Mouse (Mus musculus) layer of hippocampus, postnatal 36 days (tissue): ENCODE data around the gene Slc27a1. TPM values are rescaled to one million over a fixed set of nuclear protein-coding genes. Genes with fewer than 3 reads are reported as not detected.
A peak's percentile ranks its signal among the peaks of the same experiment; 100 is the strongest.

Experiments
- DNase-seq, 2 experiments: peaks; one replicate each; pipeline ENCODE4 v3.0.0; 2022
- total RNA-seq, 2 experiments: library from RNA; stranded (reverse); gene quantifications; 2 replicates each; pipeline ENCODE4 v1.2.3; 2021

Gene Slc27a1
- total RNA-seq, 2 experiments from 2014 or later = 109 to 123 TPM

DNA sequence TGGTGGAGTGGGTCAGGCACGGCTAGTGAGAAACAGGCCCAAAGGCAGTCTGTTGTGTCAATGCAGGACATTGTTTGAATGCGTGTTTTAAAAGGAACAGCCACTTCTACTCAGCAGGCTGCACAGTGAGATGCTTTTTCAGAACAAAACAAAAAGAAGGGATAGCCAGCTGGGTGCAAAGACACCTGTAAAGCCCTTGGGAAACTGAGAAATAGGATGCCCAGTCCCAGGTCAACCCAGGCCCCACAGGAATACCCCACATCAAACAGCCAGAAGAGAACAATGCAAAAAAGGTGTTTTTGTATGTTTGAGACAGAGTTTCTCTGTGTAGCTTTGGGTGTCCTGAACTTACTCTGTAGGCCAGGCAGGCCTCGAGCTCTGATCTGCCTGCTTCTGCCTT lies 20.1 kb downstream of the Slc27a1 start:
- DNase-seq = no peak

DNA sequence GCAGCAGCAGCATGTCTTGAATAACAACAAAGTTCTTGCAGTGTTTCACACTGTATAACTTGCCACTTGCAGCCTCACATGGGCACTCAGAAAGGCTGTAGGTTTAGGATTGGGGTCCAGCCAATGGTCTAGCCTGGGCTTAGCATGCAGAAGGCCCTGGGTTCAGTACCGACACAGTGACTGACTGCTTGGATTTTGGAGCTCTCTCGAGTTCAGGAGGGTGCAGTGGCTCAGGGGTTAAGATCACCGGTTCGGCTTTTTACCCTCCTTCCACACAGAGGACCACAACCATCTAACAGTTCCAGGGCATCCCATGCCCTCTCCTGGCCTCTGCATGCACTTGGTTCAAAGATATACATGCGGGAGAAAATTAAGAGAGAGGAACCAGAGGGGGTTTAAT lies 22.3 kb downstream of the Slc27a1 start:
- no peak for DNase-seq

GRCm38 (mm10) chr8:71591471-71592373 lies 23.0 kb downstream of the Slc27a1 start, which contains the start of gene Pgls:
TSS of gene Pgls (plus strand) at chr8:71592176.
- DNase-seq = peak; percentile 96 to 98

DNA sequence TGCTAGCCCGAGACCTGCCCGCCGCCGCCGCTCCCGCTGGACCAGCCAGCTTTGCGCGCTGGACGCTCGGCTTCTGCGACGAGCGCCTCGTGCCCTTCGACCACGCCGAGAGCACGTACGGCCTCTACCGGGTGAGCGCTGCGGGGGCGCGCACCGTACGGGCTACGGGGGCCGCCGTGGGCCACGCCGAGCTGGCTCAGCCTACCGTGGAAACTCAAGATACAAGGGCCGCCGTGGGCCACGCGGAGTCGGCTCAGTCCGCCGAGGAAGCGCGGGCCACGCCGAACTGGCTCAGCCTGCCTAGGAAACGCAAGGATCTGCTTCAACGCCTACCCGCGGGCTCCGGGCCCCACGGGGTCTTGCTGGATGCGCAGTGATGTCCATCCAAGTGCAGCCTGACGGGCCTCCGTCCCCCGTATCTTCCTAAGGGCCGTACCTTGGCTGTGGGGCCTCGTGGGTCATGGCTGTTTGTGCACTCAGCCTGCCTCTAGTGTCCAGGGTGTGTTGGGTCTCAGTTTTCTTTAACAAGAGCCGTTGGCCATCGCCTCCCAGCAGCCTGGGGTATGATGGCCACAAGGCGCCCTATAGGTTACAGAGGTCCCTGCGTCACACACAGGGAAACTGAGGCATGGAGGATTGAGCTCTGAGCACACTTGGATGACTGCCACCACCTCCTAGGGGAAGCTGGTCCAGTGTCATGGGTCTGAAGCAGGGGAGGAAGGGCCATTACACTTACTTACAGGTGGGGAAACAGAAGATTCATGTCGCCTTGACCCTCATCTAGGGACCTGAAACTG lies 23.9 kb downstream of the Slc27a1 start:
- DNase-seq = peak; percentile 87 to 90

DNA sequence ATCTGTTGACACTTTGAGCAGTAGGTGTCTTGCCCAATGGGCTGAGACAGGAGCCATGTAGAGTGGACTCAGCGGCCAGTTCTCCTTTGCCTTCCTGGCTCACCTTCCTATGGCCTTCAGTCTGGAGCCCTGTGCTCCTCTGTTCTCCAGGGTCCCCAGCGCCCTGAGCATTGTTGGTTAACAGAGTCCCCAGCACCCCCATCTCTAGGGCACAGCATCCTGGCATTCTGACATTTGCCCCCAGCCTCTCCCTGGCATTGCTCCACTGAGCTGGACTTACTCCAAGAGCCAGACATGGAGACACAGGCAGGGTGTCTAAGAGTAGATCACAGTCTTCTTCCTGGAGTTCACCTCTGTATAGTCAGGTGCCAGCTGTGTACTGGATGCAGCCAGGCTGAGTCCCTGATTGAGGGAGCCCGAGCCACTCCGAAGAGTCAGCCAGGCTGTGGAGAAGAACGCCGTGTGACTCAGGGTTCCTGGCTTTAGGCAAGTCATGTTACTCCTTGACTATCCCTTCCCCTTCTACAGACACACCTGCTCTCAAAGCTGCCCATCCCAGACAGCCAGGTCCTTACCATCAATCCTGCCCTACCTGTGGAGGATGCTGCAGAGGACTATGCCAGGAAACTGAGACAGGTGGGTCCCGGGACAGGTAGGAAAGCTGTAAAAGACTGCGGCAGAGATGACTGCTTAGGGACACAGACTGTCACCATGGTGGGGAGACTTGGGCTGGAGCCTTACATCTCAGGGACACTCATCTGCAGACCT lies 25.1 kb downstream of the Slc27a1 start:
- DNase-seq = no peak

DNA sequence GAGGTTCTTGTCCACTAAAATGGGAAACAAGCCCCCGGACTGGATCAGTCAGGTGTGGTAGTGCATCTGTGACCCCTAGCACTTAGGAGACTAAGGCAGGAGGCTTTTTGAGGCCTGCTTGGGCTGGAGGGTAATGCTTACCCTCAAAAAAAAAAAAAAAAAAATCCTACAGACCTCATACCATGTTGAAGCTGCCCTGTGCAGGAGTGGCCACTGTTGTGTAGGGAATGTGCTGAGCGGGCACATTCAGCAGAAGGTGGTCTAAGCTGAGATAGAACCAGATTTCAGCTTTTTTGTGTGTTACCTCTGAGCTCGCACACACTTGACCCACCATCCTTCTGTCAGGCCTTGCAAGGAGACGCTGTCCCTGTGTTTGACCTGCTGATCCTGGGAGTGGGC lies 25.6 kb downstream of the Slc27a1 start:
- DNase-seq = no peak

DNA sequence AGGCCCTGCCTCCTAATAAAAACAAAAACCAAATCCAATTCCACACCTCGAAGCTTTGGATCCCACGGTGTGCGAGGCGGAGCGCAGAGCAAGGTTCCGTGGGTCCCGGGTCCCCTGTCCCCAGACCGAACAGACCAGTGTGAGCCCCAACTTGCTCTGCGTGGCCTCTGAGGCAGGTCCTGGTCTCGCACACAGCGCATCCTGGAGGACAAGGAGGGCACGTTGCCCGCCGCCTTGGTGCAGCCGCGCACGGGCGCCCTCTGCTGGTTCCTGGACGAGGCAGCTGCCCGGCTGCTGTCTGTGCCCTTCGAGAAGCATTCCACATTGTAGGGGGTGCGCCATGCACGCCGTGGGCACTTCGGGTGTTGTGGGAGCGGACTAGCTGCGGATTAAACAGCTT lies 27.2 kb downstream of the Slc27a1 start:
- DNase-seq = peak; percentile 86 to 88

DNA sequence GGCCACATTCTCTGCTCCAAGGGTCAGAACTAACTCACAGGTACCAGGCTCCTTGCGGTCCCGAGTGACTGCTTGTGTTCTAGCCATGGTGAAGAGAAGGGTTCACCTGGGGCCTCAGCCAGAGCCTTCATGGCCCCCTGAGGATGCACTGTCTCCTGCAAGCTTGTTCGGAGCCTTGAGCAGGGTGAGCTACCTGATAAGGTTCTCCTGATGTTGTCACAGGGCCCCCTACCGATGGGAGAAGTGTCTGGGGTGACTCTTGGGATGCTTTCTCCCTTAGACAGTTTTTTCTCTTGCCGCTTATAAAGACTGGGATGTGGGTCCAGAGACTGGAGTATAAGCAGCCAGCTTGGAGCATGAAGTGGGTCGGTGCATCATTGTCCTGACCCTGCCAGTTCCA lies 27.7 kb downstream of the Slc27a1 start:
- DNase-seq = no peak

GRCm38 (mm10) chr8:71596798-71597197 lies 28.1 kb downstream of the Slc27a1 start:
- DNase-seq = no peak

GRCm38 (mm10) chr8:71597451-71597850 lies 28.8 kb downstream of the Slc27a1 start, which contains the start of gene Fam129c:
TSS of gene Fam129c (plus strand) at chr8:71597648.
- no peak for DNase-seq

DNA sequence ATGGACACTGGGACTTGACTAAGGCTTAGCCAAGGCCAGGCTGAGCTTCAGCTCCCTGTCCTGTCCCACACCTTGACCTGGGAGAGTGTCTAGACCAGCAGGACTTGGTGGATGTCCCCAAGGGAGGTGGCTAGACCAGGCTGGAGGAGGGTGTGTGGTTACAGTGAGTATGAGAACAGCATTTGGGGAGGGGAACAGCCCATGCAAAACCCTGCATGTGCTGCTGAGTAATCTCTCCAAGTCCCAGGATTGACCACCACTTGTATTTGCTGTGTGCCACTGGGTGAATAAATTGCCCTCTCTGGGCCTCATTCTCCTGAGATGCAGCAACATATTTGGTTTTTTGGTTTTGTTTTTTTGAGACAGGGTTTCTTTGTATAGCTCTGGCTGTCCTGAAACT lies 29.7 kb downstream of the Slc27a1 start:
- no peak for DNase-seq

DNA sequence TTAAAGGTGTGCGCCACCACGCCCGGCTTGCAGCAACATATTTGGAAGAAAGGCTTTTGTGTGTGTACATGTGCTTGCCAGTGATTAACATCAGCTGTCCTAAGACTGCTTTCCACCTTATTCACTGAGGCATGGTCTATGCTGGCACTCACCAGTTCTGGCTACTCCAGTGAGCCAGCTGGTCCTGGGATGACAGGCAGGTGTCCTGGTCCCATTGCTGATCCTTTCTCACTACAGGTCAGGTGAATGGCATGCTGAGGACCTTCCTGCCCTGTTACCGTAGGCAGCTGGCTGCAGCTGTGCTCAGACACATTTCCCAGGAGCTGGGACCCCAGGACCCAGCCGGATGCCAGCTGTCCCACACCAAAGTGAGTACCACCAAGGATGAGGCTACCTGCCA lies 30.2 kb downstream of the Slc27a1 start:
- no peak for DNase-seq

GRCm38 (mm10) chr8:71601939-71602665 lies 33.4 kb downstream of the Slc27a1 start:
- no peak for DNase-seq

DNA sequence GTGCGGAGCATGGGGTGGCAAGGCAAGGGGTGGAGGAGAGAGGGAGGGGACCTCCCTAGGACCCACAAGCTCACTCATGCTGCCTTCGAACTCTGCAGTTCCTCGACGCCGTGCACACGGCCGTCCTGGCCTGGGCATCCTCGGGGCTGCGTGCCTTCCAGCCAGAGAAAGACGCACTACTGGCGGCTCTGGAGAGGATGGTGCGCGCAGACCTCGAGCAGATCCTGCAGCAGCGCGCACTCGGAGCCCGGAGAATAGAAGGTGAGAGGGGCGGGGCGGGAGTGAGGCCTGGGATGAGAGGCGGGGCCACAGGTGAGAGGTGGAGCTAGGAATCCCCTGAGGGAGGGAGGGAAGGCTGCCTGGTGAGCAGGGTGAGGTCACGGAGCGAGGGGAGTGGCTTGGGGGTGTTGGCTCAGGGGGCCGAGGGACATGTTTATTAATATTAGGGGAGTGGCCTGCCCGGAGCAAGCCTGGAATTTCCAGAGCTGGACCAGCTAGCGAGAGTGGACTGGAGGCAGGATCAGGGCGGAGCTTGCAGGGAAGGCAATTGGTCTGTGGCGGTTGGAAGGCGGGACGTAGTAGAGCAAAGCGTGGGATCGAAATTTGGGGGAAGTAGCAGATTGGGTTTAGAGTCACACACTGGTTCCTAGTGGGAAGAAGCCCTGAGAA lies 34.1 kb downstream of the Slc27a1 start:
- DNase-seq = peak; percentile 45 to 50

GRCm38 (mm10) chr8:71604021-71604420 lies 35.3 kb downstream of the Slc27a1 start:
- no peak for DNase-seq

DNA sequence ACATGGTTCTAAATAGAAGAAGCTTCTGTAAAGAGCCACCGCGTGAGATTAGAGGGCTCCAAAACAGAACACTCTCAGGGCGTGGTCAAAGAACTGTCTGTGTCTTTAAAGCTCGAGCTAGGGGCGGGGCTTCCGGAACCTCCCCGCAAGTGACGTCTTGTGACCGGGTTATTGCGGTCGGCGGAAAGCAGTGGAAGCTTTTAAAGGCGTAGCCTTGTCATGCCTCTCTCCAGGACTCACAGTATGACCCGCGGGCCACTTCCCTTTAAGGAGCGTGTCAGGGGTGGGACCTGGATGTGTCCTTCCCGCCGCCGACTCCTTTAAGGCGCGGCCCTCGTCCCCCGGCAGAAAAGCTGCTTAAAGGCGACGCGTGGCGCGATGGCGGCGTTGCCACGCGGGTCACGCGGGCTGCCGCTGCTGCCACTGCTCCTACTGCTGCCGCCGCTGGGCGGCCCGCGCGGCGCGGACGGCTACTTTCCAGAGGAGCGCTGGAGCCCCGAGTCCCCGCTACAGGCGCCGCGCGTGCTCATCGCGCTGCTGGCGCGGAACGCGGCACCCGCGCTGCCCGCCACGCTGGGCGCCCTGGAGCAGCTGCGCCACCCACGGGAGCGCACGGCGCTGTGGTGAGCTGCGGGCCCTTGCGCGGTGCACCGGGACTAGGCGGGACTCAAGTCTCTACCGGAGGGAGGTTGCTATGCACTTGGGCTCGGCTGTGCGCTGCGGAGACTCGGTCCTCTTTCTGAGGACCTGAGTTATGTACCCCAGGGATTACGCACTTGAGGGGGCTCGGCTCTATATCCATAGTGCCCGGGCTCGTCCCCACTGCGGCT lies 42.4 kb downstream of the Slc27a1 start, which contains the start of gene Colgalt1:
TSS of gene Colgalt1 (plus strand) at position 177 of the 830 bp plus-strand sequence.
- DNase-seq = peak; percentile 97

GRCm38 (mm10) chr8:71612141-71612540 lies 43.5 kb downstream of the Slc27a1 start:
- no peak for DNase-seq

DNA sequence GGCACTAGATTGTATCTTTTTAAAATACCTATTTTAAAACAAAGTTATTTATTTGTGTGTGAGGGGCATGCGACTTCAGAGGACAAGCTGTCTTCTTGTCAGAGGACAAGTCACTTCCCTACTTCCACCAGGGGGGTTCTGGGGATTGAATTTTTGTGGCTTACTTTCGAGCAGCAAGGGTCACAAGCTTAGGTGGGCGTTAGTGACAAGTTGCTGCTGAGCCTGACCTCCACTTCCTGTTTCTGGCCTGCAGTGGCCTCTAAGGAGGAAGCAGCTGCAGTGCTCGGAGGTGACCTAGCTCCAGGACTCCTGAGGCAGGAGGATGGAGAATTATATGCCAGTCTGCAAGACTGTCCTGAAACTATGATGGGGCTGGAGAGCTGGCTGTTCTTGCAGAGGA lies 44.7 kb downstream of the Slc27a1 start:
- no peak for DNase-seq

GRCm38 (mm10) chr8:71619786-71620185 lies 51.1 kb downstream of the Slc27a1 start:
- no peak for DNase-seq

- no peak for DNase-seq
These were observed 56.4 kb downstream of the Slc27a1 start for GRCm38 (mm10) chr8:71625088-71625487.
